Mouse (Mus musculus) lung, postnatal 0 days (tissue): Measurements from ENCODE around the gene Calu.

Experiments
- CTCF ChIP-seq: IDR thresholded peaks from 2 replicates; pipeline ENCODE4 v1.5.1; 2016; ENCODE audit warnings: antibody characterized with exemption, mild to moderate bottlenecking
- EP300 ChIP-seq: IDR thresholded peaks from 2 replicates; pipeline ENCODE4 v1.6.1; 2016; ENCODE audit warnings: antibody characterized with exemption, mild to moderate bottlenecking, control low read depth

GRCm38 (mm10) chr6:29329514-29329913, 18.4 kb upstream of the Calu start:
- no peak for TF ChIP-seq CTCF
- TF ChIP-seq EP300 = no peak
